Comparison of ENCODE assay signal across 37 mouse cellular contexts in the genomic region with DNA sequence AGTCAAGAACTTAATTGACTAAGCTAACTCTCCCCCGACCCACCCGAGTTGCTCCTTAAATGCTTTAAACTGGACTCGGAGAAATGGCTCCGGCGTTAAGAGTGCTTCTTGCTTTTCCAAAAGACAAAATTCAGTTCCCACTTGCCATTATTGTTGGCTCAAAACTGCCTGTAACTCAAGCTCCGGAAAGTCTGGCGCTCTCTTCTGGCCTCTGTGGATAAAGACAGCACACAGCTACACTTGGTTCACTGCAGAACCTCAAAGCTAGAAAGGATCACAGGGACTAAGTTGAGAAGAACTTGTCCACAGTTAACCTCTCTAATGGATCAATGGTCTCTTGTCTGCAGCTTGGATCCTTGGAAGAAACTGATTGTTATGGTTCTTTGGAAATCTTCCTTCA. TPM values are rescaled to one million over a fixed set of nuclear protein-coding genes. Genes with fewer than 3 reads are reported as not detected.
A peak's percentile ranks its signal among the peaks of the same experiment; 100 is the strongest.
DNase-seq lines count a peak whose midpoint lies in the region; ATAC-seq and TF ChIP-seq lines count a peak whose summit lies in the region.
"Had no signal": no experiment of that assay in that cellular context is flagged by ENCODE, and none has a peak within 500 bp of the region (broad histone marks: within the 10 kb centered on the region; RNA-seq: fewer than 3 reads in every experiment).

No protein-coding gene starts in this region.

- H3K27ac ChIP-seq in hindbrain, postnatal 0 days = no peak overlapping the region
- no peak overlapping the region for H3K27ac ChIP-seq in hindbrain, embryonic 12.5 days
- H3K27ac ChIP-seq: embryonic facial prominence, embryonic 13.5 days; forebrain, embryonic 13.5 days; heart, embryonic 13.5 days; limb, embryonic 13.5 days; liver, embryonic 12.5 days; midbrain, embryonic 12.5 days had no signal

- H3K27me3 ChIP-seq in hindbrain, postnatal 0 days (ENCODE audit: insufficient read depth, low read length) = no peaks in the 10 kb centered on the region
- no peaks in the 10 kb centered on the region for H3K27me3 ChIP-seq in hindbrain, embryonic 12.5 days
- no peaks in the 10 kb centered on the region for H3K27me3 ChIP-seq in Patski
- H3K27me3 ChIP-seq: embryonic facial prominence, embryonic 13.5 days; forebrain, embryonic 13.5 days; heart, embryonic 13.5 days; limb, embryonic 13.5 days; liver, embryonic 12.5 days; midbrain, embryonic 12.5 days had no signal

- no peak overlapping the region for H3K9ac ChIP-seq in hindbrain, postnatal 0 days (replicated peaks; ENCODE audit: low read length)
- H3K9ac ChIP-seq in hindbrain, embryonic 12.5 days = no peak overlapping the region
- H3K9ac ChIP-seq: embryonic facial prominence, embryonic 13.5 days; forebrain, embryonic 13.5 days; heart, embryonic 13.5 days; limb, embryonic 13.5 days; liver, embryonic 12.5 days; midbrain, embryonic 12.5 days had no signal

- no peak for ATAC-seq in hindbrain, postnatal 0 days
- ATAC-seq in hindbrain, embryonic 12.5 days (ENCODE audit: low FRiP score) = no peak
- ATAC-seq in Patski = no peak
- ATAC-seq: activated CD4-positive, CD25-positive, alpha-beta regulatory T cell, adult 4 months; liver, embryonic 12.5 days had no signal

- peak; percentile 15 for DNase-seq in adrenal gland, postnatal 10 days
- DNase-seq in adrenal gland, adult 18-20 months (ENCODE audit: low spot score in 2 of 2) = no peak
- DNase-seq in hindbrain, postnatal 0 days (ENCODE audit: low spot score) = no peak
- DNase-seq in 416B (ENCODE audit: low read depth) = peak; percentile 7
- no peak for DNase-seq in Patski (ENCODE audit: low read depth, low spot score)
- DNase-seq in frontal cortex, postnatal 25 days (ENCODE audit: low spot score in 2 of 2) = no peak
- no peak for DNase-seq in MN1 (ENCODE audit: low spot score)
- DNase-seq: cerebellum, adult 8-10 months; cerebellum, postnatal 36 days; embryo, embryonic 11 days; gastrocnemius, postnatal 14 days; heart, postnatal 14 days; kidney, adult 8-10 months; kidney, postnatal 10 days; lung, adult 18-20 months; lung, postnatal 14 days; right cerebral cortex, postnatal 14 days; spleen, adult 18-20 months; thymus, postnatal 14 days had no signal

- 85% methylated on average over 7 of the region's 7 CpGs for WGBS in hindbrain, postnatal 0 days
- WGBS in hindbrain, embryonic 12.5 days = 89% methylated on average over 7 of the region's 7 CpGs

- H3K4me1 ChIP-seq in hindbrain, postnatal 0 days (ENCODE audit: insufficient read depth, low read length) = no peaks in the 10 kb centered on the region
- H3K4me1 ChIP-seq in hindbrain, embryonic 12.5 days = no peaks in the 10 kb centered on the region
- H3K4me1 ChIP-seq: embryonic facial prominence, embryonic 13.5 days; limb, embryonic 13.5 days; midbrain, embryonic 12.5 days had no signal

- CTCF ChIA-PET in Patski (lab: Charles Lee) = interaction anchor here (0.8 to 1.6 kb wide), 5 partner anchors 8 to 70 kb away, joined by 3 to 6 read pairs (median 3); no protein-coding TSS in a partner anchor

- TF ChIP-seq CTCF in hindbrain, postnatal 0 days (IDR thresholded peaks at IDR 0.05; ENCODE audit: low read depth) = 0 out of 2 replicates have a peak, but pooled peaks have one; percentile 11
- peak; percentile 70 for TF ChIP-seq CTCF in Patski (IDR thresholded peaks at IDR 0.05)

- H3K36me3 ChIP-seq in hindbrain, postnatal 0 days (ENCODE audit: insufficient read depth, low read length) = no peaks in the 10 kb centered on the region
- no peaks in the 10 kb centered on the region for H3K36me3 ChIP-seq in hindbrain, embryonic 12.5 days
- H3K36me3 ChIP-seq: embryonic facial prominence, embryonic 13.5 days; heart, embryonic 13.5 days; limb, embryonic 13.5 days; liver, embryonic 12.5 days; midbrain, embryonic 12.5 days had no signal

- H3K9me3 ChIP-seq in hindbrain, postnatal 0 days (ENCODE audit: low read length) = no peaks in the 10 kb centered on the region
- H3K9me3 ChIP-seq in hindbrain, embryonic 12.5 days (replicated peaks) = no peaks in the 10 kb centered on the region
- H3K9me3 ChIP-seq: embryonic facial prominence, embryonic 13.5 days; forebrain, embryonic 13.5 days; heart, embryonic 13.5 days; limb, embryonic 13.5 days; liver, embryonic 12.5 days; midbrain, embryonic 12.5 days had no signal

- in situ Hi-C loops in Patski (cut with MboI; ENCODE audit: low pct_unique_long_range_greater_than_20kb) = no loop called here

- POLR2A ChIA-PET in Patski (lab: Charles Lee) = no interaction called here

- H3K4me3 ChIP-seq in hindbrain, postnatal 0 days (ENCODE audit: low read length) = no peak overlapping the region
- no peak overlapping the region for H3K4me3 ChIP-seq in hindbrain, embryonic 12.5 days
- H3K4me3 ChIP-seq: embryonic facial prominence, embryonic 13.5 days; erythroblast, embryonic 14.5 days; forebrain, embryonic 13.5 days; heart, embryonic 13.5 days; limb, embryonic 13.5 days; liver, embryonic 12.5 days; midbrain, embryonic 12.5 days had no signal

- H3K4me2 ChIP-seq in hindbrain, postnatal 0 days (ENCODE audit: low read depth, low read length) = no peak overlapping the region
- H3K4me2 ChIP-seq in hindbrain, embryonic 12.5 days (replicated peaks) = no peak overlapping the region
- H3K4me2 ChIP-seq: embryonic facial prominence, embryonic 13.5 days; forebrain, embryonic 13.5 days; heart, embryonic 13.5 days; limb, embryonic 13.5 days; liver, embryonic 12.5 days; midbrain, embryonic 12.5 days had no signal

RNA-seq across cellular contexts. Expression of a gene that starts 15.9 kb away (rescaled TPM):
- total RNA-seq in adrenal gland, postnatal 10 days (2021) = not detected
- not detected for total RNA-seq in adrenal gland, adult 18-20 months (2021)
- not detected in 2 replicates for total RNA-seq in hindbrain, postnatal 0 days (2014; rRNA removed)
- polyA plus RNA-seq in hindbrain, postnatal 0 days (2015; fragmentation: Nextera tagmentation; extraction: Ambion mirVana) = not detected in 2 replicates
- polyA plus RNA-seq in hindbrain, embryonic 12.5 days (2016; fragmentation: Nextera tagmentation; extraction: Ambion mirVana) = not detected in 2 replicates
- polyA plus RNA-seq in Patski (2021) = not detected
- total RNA-seq: gastrocnemius, postnatal 14 days; heart, postnatal 14 days; layer of hippocampus, adult 18-20 months; layer of hippocampus, postnatal 25 days; left cerebral cortex, postnatal 25 days; megakaryocyte, adult 5-6 weeks; monocyte, adult 5-6 weeks; neutrophil, adult 5-6 weeks had no signal
- polyA plus RNA-seq: activated CD4-positive, CD25-positive, alpha-beta regulatory T cell, adult 4 months; brain, embryonic 14.5 days; embryonic facial prominence, embryonic 13.5 days; erythroblast, embryonic 14.5 days; forebrain, embryonic 13.5 days; frontal cortex, adult 2 months; heart, embryonic 13.5 days; hindbrain, embryonic 11.5 days; limb, embryonic 13.5 days; liver, embryonic 12.5 days; midbrain, embryonic 12.5 days had no signal

RNA-seq across cellular contexts. Expression of a gene that starts 24.9 kb away (rescaled TPM):
- 100 to 1,000 TPM; 102 to 106 TPM for total RNA-seq in adrenal gland, postnatal 10 days (2021)
- total RNA-seq in adrenal gland, adult 18-20 months (2021) = 100 to 1,000 TPM; 131 to 134 TPM
- 157 and 163 TPM in 2 replicates for total RNA-seq in hindbrain, postnatal 0 days (2014; rRNA removed)
- 220 and 221 TPM in 2 replicates for polyA plus RNA-seq in hindbrain, postnatal 0 days (2015; fragmentation: Nextera tagmentation; extraction: Ambion mirVana)
- polyA plus RNA-seq in hindbrain, embryonic 12.5 days (2016; fragmentation: Nextera tagmentation; extraction: Ambion mirVana) = 191 and 201 TPM in 2 replicates
- 164 TPM for polyA plus RNA-seq in Patski (2021)

RNA-seq across cellular contexts. Expression of a gene that starts 25.1 kb away (rescaled TPM):
- total RNA-seq in adrenal gland, postnatal 10 days (2021) = not detected
- not detected for total RNA-seq in adrenal gland, adult 18-20 months (2021)
- not detected in 2 replicates for total RNA-seq in hindbrain, postnatal 0 days (2014; rRNA removed)
- polyA plus RNA-seq in hindbrain, postnatal 0 days (2015; fragmentation: Nextera tagmentation; extraction: Ambion mirVana) = 0.09 TPM in 1 of 2 replicates, not detected in the other
- not detected in 2 replicates for polyA plus RNA-seq in hindbrain, embryonic 12.5 days (2016; fragmentation: Nextera tagmentation; extraction: Ambion mirVana)
- polyA plus RNA-seq in Patski (2021) = 0.21 TPM
- total RNA-seq: gastrocnemius, postnatal 14 days; heart, postnatal 14 days; layer of hippocampus, adult 18-20 months; layer of hippocampus, postnatal 25 days; left cerebral cortex, postnatal 25 days; megakaryocyte, adult 5-6 weeks; monocyte, adult 5-6 weeks; neutrophil, adult 5-6 weeks had no signal
- polyA plus RNA-seq: activated CD4-positive, CD25-positive, alpha-beta regulatory T cell, adult 4 months; brain, embryonic 14.5 days; embryonic facial prominence, embryonic 13.5 days; erythroblast, embryonic 14.5 days; forebrain, embryonic 13.5 days; frontal cortex, adult 2 months; heart, embryonic 13.5 days; hindbrain, embryonic 11.5 days; limb, embryonic 13.5 days; midbrain, embryonic 12.5 days had no signal

RNA-seq across cellular contexts. Expression of a gene that starts 26.2 kb away (rescaled TPM):
- total RNA-seq in adrenal gland, postnatal 10 days (2021) = not detected
- not detected for total RNA-seq in adrenal gland, adult 18-20 months (2021)
- not detected in 2 replicates for total RNA-seq in hindbrain, postnatal 0 days (2014; rRNA removed)
- not detected in 2 replicates for polyA plus RNA-seq in hindbrain, postnatal 0 days (2015; fragmentation: Nextera tagmentation; extraction: Ambion mirVana)
- not detected in 2 replicates for polyA plus RNA-seq in hindbrain, embryonic 12.5 days (2016; fragmentation: Nextera tagmentation; extraction: Ambion mirVana)
- polyA plus RNA-seq in Patski (2021) = not detected
- total RNA-seq: gastrocnemius, postnatal 14 days; heart, postnatal 14 days; layer of hippocampus, adult 18-20 months; layer of hippocampus, postnatal 25 days; left cerebral cortex, postnatal 25 days; megakaryocyte, adult 5-6 weeks; monocyte, adult 5-6 weeks; neutrophil, adult 5-6 weeks had no signal
- polyA plus RNA-seq: activated CD4-positive, CD25-positive, alpha-beta regulatory T cell, adult 4 months; brain, embryonic 14.5 days; embryonic facial prominence, embryonic 13.5 days; erythroblast, embryonic 14.5 days; forebrain, embryonic 13.5 days; frontal cortex, adult 2 months; heart, embryonic 13.5 days; hindbrain, embryonic 11.5 days; limb, embryonic 13.5 days; liver, embryonic 12.5 days; midbrain, embryonic 12.5 days had no signal

RNA-seq across cellular contexts. Expression of a gene that starts 55.3 kb away (rescaled TPM):
- total RNA-seq in adrenal gland, postnatal 10 days (2021) = 100 to 1,000 TPM; 212 to 226 TPM
- total RNA-seq in adrenal gland, adult 18-20 months (2021) = 100 to 1,000 TPM; 210 to 225 TPM
- total RNA-seq in hindbrain, postnatal 0 days (2014; rRNA removed) = 36.4 and 53.3 TPM in 2 replicates
- 73.6 and 84.9 TPM in 2 replicates for polyA plus RNA-seq in hindbrain, postnatal 0 days (2015; fragmentation: Nextera tagmentation; extraction: Ambion mirVana)
- polyA plus RNA-seq in hindbrain, embryonic 12.5 days (2016; fragmentation: Nextera tagmentation; extraction: Ambion mirVana) = 95.5 and 108 TPM in 2 replicates
- polyA plus RNA-seq in Patski (2021) = 707 TPM

Comparison
In these comparisons a context has a peak if more than half of its experiments do, and no peak if none do; other contexts are left out.
1. DNase-seq: peak in adrenal gland, postnatal 10 days (single experiment) and 416B (single experiment); none in adrenal gland, adult 18-20 months (0 of 2), hindbrain, postnatal 0 days (single experiment), Patski (single experiment), frontal cortex, postnatal 25 days (0 of 2) and MN1 (single experiment).